Mouse (Mus musculus): Measurements from ENCODE around the gene Olfr576.

- TF ChIP-seq CTCF (IDR thresholded peaks at IDR 0.05; ENCODE audit: low read depth, low read length) (no peak), EP300 (IDR thresholded peaks at IDR 0.05; ENCODE audit: insufficient read depth, low read depth, low read length) (no peak)
Measured at GRCm38 (mm10) chr7:102943417-102943816, 19.0 kb upstream of the Olfr576 start.
